Mouse (Mus musculus) E14TG2a.4 (cell line): Measurements from ENCODE around the gene Stmn1.

ENCODE experiments used
- CTCF ChIP-seq: conservative IDR thresholded peaks from 2 replicates; pipeline ENCODE4 v1.5.1; 2014; ENCODE audit warnings: low read length
- NANOG ChIP-seq: IDR thresholded peaks from 2 replicates; pipeline ENCODE4 v1.6.1; 2014; ENCODE audit warnings: borderline replicate concordance, low read length, mixed read lengths

- no peak for TF ChIP-seq CTCF
- TF ChIP-seq NANOG: no peak
Measured at GRCm38 (mm10) chr4:134421971-134422370, 46.1 kb upstream of the Stmn1 start.
